Mouse (Mus musculus) spleen, postnatal 14 days (tissue): Measurements from ENCODE around the gene A730061H03Rik.
A peak's percentile ranks its signal among the peaks of the same experiment; 100 is the strongest.

Source experiments
- DNase-seq, 2 experiments: peaks; one replicate each; pipeline ENCODE4 v3.0.0; 2021 to 2022; ENCODE audit warnings: low spot score in 2 of 2

A730061H03Rik gene

GRCm38 (mm10) chr14:55560202-55561073, at the start of gene A730061H03Rik:
TSS of gene A730061H03Rik (minus strand) at chr14:55560406.
- peak; percentile 93 to 95 for DNase-seq

GRCm38 (mm10) chr14:55608339-55608738, 48.1 kb upstream of the A730061H03Rik start:
- DNase-seq = no peak

GRCm38 (mm10) chr14:55605743-55606459, 45.7 kb upstream of the A730061H03Rik start:
- DNase-seq = no peak

- DNase-seq = no peak
These were observed 44.6 kb upstream of the A730061H03Rik start for GRCm38 (mm10) chr14:55604823-55605222.

GRCm38 (mm10) chr14:55603633-55604576, 43.7 kb upstream of the A730061H03Rik start:
- peak; percentile 91 to 92 for DNase-seq

GRCm38 (mm10) chr14:55603271-55603632, 43.0 kb upstream of the A730061H03Rik start, which contains the start of gene Irf9:
TSS of gene Irf9 (plus strand) at chr14:55603571.
- no peak for DNase-seq

GRCm38 (mm10) chr14:55598521-55599390, 38.5 kb upstream of the A730061H03Rik start:
- no peak for DNase-seq

- no peak for DNase-seq
These were observed 36.0 kb upstream of the A730061H03Rik start for GRCm38 (mm10) chr14:55596036-55596690.

GRCm38 (mm10) chr14:55592226-55592625, 32.0 kb upstream of the A730061H03Rik start:
- DNase-seq = no peak

GRCm38 (mm10) chr14:55591331-55591891, 31.2 kb upstream of the A730061H03Rik start, which contains the start of gene Rnf31:
TSS of gene Rnf31 (plus strand) at chr14:55591708.
- DNase-seq = peak; percentile 82

- DNase-seq = peak; percentile 66 to 68
These were observed 30.6 kb upstream of the A730061H03Rik start, which contains the start of gene Psme2 for GRCm38 (mm10) chr14:55590748-55591330. TSS of gene Psme2 (minus strand) at chr14:55591113.

- DNase-seq = no peak
These were observed 29.7 kb upstream of the A730061H03Rik start for GRCm38 (mm10) chr14:55589771-55590448.

- no peak for DNase-seq
These were observed 29.1 kb upstream of the A730061H03Rik start for GRCm38 (mm10) chr14:55589271-55589670.

GRCm38 (mm10) chr14:55586149-55586548, 25.9 kb upstream of the A730061H03Rik start:
- no peak for DNase-seq

GRCm38 (mm10) chr14:55585566-55585960, 25.4 kb upstream of the A730061H03Rik start:
- no peak for DNase-seq

- DNase-seq = peak; percentile 69 to 71
These were observed 24.7 kb upstream of the A730061H03Rik start, which contains the start of gene Emc9 for GRCm38 (mm10) chr14:55584702-55585565. TSS of gene Emc9 (minus strand) at chr14:55585302.

GRCm38 (mm10) chr14:55584303-55584701, 24.1 kb upstream of the A730061H03Rik start:
- DNase-seq = no peak
